Mouse (Mus musculus): ENCODE results near the gene Polg2.

DNA sequence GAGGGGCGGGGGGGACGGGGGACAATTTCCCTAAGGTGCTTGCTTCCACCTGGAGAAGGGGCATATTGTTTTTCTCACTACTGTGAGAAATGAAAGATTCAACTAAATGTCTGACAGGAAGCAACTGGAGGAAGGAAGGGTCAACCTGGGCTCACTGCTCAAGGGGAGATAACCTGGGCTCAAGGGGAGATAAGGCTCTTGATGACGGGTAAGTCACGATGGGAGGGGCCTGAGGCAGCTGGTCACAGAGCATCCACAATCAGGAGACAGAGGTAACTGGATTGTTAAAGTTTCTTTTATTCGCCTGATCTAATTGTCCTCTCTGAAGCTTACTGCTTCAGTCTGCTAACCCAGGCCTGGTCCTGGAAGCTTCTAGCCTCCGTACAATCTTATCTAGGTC lies 26.0 kb downstream of the Polg2 start:
- TF ChIP-seq POLR2A (IDR thresholded peaks at IDR 0.05; ENCODE audit: borderline replicate concordance, extremely low read depth, low read depth, low read length) (no peak), CTCF (IDR thresholded peaks at IDR 0.05; ENCODE audit: insufficient read depth, low read length) (no peak)
